Mouse (Mus musculus) forebrain, embryonic 16.5 days (tissue): ENCODE measurements around the gene Cdpf1. TPM values are rescaled to one million over a fixed set of nuclear protein-coding genes. Genes with fewer than 3 reads are reported as not detected.

Experiments used
- ATAC-seq: fragments of 200-750 bp; cut with Nextera tagmentation; 2 replicates; pipeline ENCODE4 v1.8.0; 2017; ENCODE audit warnings: mild to moderate bottlenecking, moderate library complexity
- H3K27ac ChIP-seq: fragments of 300-500 bp; sonication (generic); 2 replicates; pipeline ENCODE4 v1.5.1; 2014; ENCODE audit warnings: low read length, control low read depth
- H3K27me3 ChIP-seq: fragments of 300-500 bp; sonication (generic); replicated peaks from 2 replicates; pipeline ENCODE4 v1.6.1; 2014; ENCODE audit warnings: low read length; ENCODE audit not compliant: control insufficient read depth, insufficient read depth
- H3K36me3 ChIP-seq: fragments of 300-500 bp; sonication (generic); 2 replicates; pipeline ENCODE4 v1.6.1; 2014; ENCODE audit not compliant: control insufficient read depth, insufficient read depth
- H3K4me1 ChIP-seq: fragments of 300-500 bp; sonication (generic); replicated peaks from 2 replicates; pipeline ENCODE4 v1.6.1; 2014; ENCODE audit warnings: low read length; ENCODE audit not compliant: control insufficient read depth, insufficient read depth
- H3K4me2 ChIP-seq: fragments of 300-500 bp; sonication (generic); 2 replicates; pipeline ENCODE4 v1.6.1; 2014; ENCODE audit warnings: mild to moderate bottlenecking, low read length, control low read depth
- H3K4me3 ChIP-seq: fragments of 300-500 bp; sonication (generic); replicated peaks from 2 replicates; pipeline ENCODE4 v1.5.1; 2014; ENCODE audit warnings: mild to moderate bottlenecking, low read length, control low read depth
- H3K9ac ChIP-seq: fragments of 300-500 bp; sonication (generic); replicated peaks from 2 replicates; pipeline ENCODE4 v1.6.1; 2014; ENCODE audit warnings: low read depth, low read length, control low read depth
- H3K9me3 ChIP-seq: fragments of 300-500 bp; sonication (generic); 2 replicates; pipeline ENCODE4 v1.6.1; 2016; ENCODE audit warnings: low read length; ENCODE audit not compliant: control insufficient read depth
- WGBS: fragments of 180-500 bp; shearing (Covaris S2); extraction: QIAGEN DNeasy Blood & Tissue Kit; methylation state at CpG from one replicate; pipeline ENCODE4 v1.1.7; 2014; 5-methylcytosine and 5-hydroxymethylcytosine counted together
- polyA plus RNA-seq: library from polyadenylated mRNA; unstranded; fragments of >200 nt; fragmentation: Nextera tagmentation; extraction: Ambion mirVana; gene quantifications from 2 replicates; pipeline ENCODE4 v1.2.1, GENCODE M21; 2015

Cdpf1 gene
- polyA plus RNA-seq, 1 experiment from 2014 or later: 24.1 TPM

- 87% methylated on average over 2 of the region's 2 CpGs for WGBS
- ATAC-seq: no peak
- H3K9me3 ChIP-seq: no peaks in the 10 kb centered on the region
These were observed 35.3 kb downstream of the Cdpf1 start for GRCm38 (mm10) chr15:85776241-85776640.

GRCm38 (mm10) chr15:85775001-85775400, 36.5 kb downstream of the Cdpf1 start:
- no peaks in the 10 kb centered on the region for H3K36me3 ChIP-seq
- no peak overlapping the region for H3K9ac ChIP-seq
- no peak overlapping the region for H3K27ac ChIP-seq
- H3K9me3 ChIP-seq: no peaks in the 10 kb centered on the region
- ATAC-seq: no peak
- H3K27me3 ChIP-seq: no peaks in the 10 kb centered on the region
- no peak overlapping the region for H3K4me3 ChIP-seq
- H3K4me1 ChIP-seq: no peaks in the 10 kb centered on the region
- no peak overlapping the region for H3K4me2 ChIP-seq
- 86% methylated on average over 7 of the region's 7 CpGs for WGBS

More at GRCm38 (mm10) chr15:85776241-85776640, 35.3 kb downstream of the Cdpf1 start:
- no peaks in the 10 kb centered on the region for H3K27me3 ChIP-seq
- H3K4me1 ChIP-seq: no peaks in the 10 kb centered on the region
- H3K4me3 ChIP-seq: no peak overlapping the region
- no peak overlapping the region for H3K27ac ChIP-seq
- H3K36me3 ChIP-seq: no peaks in the 10 kb centered on the region
- H3K4me2 ChIP-seq: no peak overlapping the region
- H3K9ac ChIP-seq: no peak overlapping the region

- H3K27me3 ChIP-seq: no peaks in the 10 kb centered on the region
- H3K9ac ChIP-seq: no peak overlapping the region
- no peak overlapping the region for H3K27ac ChIP-seq
- no peaks in the 10 kb centered on the region for H3K36me3 ChIP-seq
- no peaks in the 10 kb centered on the region for H3K4me1 ChIP-seq
- 88% methylated on average over 9 of the region's 9 CpGs for WGBS
- no peaks in the 10 kb centered on the region for H3K9me3 ChIP-seq
- no peak for ATAC-seq
- no peak overlapping the region for H3K4me2 ChIP-seq
- H3K4me3 ChIP-seq: no peak overlapping the region
These were observed 37.1 kb downstream of the Cdpf1 start for GRCm38 (mm10) chr15:85774419-85774818.

GRCm38 (mm10) chr15:85772146-85772740, 39.3 kb downstream of the Cdpf1 start:
- Histone ChIP-seq H3K9ac (no peak overlapping the region), H3K27me3 (no peaks in the 10 kb centered on the region), H3K4me2 (no peak overlapping the region), H3K36me3 (no peaks in the 10 kb centered on the region), H3K9me3 (no peaks in the 10 kb centered on the region), H3K4me3 (no peak overlapping the region), H3K4me1 (no peaks in the 10 kb centered on the region), H3K27ac (no peak overlapping the region)
- WGBS: 86% methylated on average over 11 of the region's 11 CpGs
- ATAC-seq: no peak

GRCm38 (mm10) chr15:85771306-85772121, 40.0 kb downstream of the Cdpf1 start:
- H3K9me3 ChIP-seq: no peaks in the 10 kb centered on the region
- no peaks in the 10 kb centered on the region for H3K27me3 ChIP-seq
- ATAC-seq: no peak
- no peak overlapping the region for H3K4me2 ChIP-seq
- H3K4me3 ChIP-seq: no peak overlapping the region
- H3K4me1 ChIP-seq: no peaks in the 10 kb centered on the region
- WGBS: 84% methylated on average over 17 of the region's 17 CpGs
- no peaks in the 10 kb centered on the region for H3K36me3 ChIP-seq
- no peak overlapping the region for H3K27ac ChIP-seq
- no peak overlapping the region for H3K9ac ChIP-seq

- H3K9ac ChIP-seq: no peak overlapping the region
- WGBS: 97% methylated on average over 8 of the region's 8 CpGs
- H3K4me3 ChIP-seq: no peak overlapping the region
- no peaks in the 10 kb centered on the region; the same call in 1 of the 2 replicates for H3K9me3 ChIP-seq
- H3K27me3 ChIP-seq: no peaks in the 10 kb centered on the region
- H3K36me3 ChIP-seq: no peaks in the 10 kb centered on the region
- H3K4me1 ChIP-seq: no peaks in the 10 kb centered on the region
- H3K27ac ChIP-seq: no peak overlapping the region
- no peak overlapping the region for H3K4me2 ChIP-seq
- no peak for ATAC-seq
These were observed 42.5 kb downstream of the Cdpf1 start for GRCm38 (mm10) chr15:85768991-85769390.

- no peak overlapping the region for H3K4me3 ChIP-seq
- no peak overlapping the region for H3K27ac ChIP-seq
- H3K27me3 ChIP-seq: no peaks in the 10 kb centered on the region
- no peak for ATAC-seq
- H3K9ac ChIP-seq: no peak overlapping the region
- H3K36me3 ChIP-seq: no peaks in the 10 kb centered on the region
- no peaks in the 10 kb centered on the region for H3K4me1 ChIP-seq
- no peak overlapping the region for H3K4me2 ChIP-seq
- H3K9me3 ChIP-seq: no peaks in the 10 kb centered on the region; the same call in 1 of the 2 replicates
- 90% methylated on average over 5 of the region's 5 CpGs for WGBS
These were observed 44.8 kb downstream of the Cdpf1 start for GRCm38 (mm10) chr15:85766677-85767076.

GRCm38 (mm10) chr15:85765022-85765421, 46.5 kb downstream of the Cdpf1 start:
- ATAC-seq: no peak
- WGBS: 49% methylated on average over 3 of the region's 3 CpGs
- Histone ChIP-seq H3K4me3 (no peak overlapping the region), H3K9ac (no peak overlapping the region), H3K36me3 (no peaks in the 10 kb centered on the region), H3K27ac (no peak overlapping the region), H3K4me1 (no peaks in the 10 kb centered on the region), H3K27me3 (no peaks in the 10 kb centered on the region), H3K9me3 (no peaks in the 10 kb centered on the region; the same call in 1 of the 2 replicates), H3K4me2 (no peak overlapping the region)

- ATAC-seq: no peak
- WGBS: 74% methylated on average over 4 of the region's 4 CpGs
These were observed 48.7 kb downstream of the Cdpf1 start for GRCm38 (mm10) chr15:85762761-85763160.

More at GRCm38 (mm10) chr15:85762761-85763160, 48.7 kb downstream of the Cdpf1 start:
- Histone ChIP-seq H3K9ac (no peak overlapping the region), H3K27me3 (no peaks in the 10 kb centered on the region), H3K4me3 (no peak overlapping the region), H3K4me2 (no peak overlapping the region), H3K27ac (no peak overlapping the region), H3K4me1 (no peaks in the 10 kb centered on the region), H3K36me3 (no peaks in the 10 kb centered on the region), H3K9me3 (peaks cover 2% of the 10 kb centered on the region; the same call in 1 of the 2 replicates)
